In genomic region chr16:44033365-44033764, GRCm38 (mm10) we compare ENCODE assay signal across 23 mouse cellular contexts. TPM values are rescaled to one million over a fixed set of nuclear protein-coding genes. Genes with fewer than 3 reads are reported as not detected.
DNase-seq lines count a peak whose midpoint lies in the region; ATAC-seq and TF ChIP-seq lines count a peak whose summit lies in the region.
"Had no signal": no experiment of that assay in that cellular context is flagged by ENCODE, and none has a peak within 500 bp of the region (broad histone marks: within the 10 kb centered on the region; RNA-seq: fewer than 3 reads in every experiment).

No protein-coding gene starts in this region.

- no peaks in the 10 kb centered on the region for H3K27me3 ChIP-seq in forebrain, embryonic 11.5 days (ENCODE audit: control insufficient read depth, insufficient read depth, low read length)
- no peaks in the 10 kb centered on the region for H3K27me3 ChIP-seq in forebrain, embryonic 10.5 days (ENCODE audit: poor library complexity, severe bottlenecking)
- no peaks in the 10 kb centered on the region for H3K27me3 ChIP-seq in liver, adult 2 months (ENCODE audit: control insufficient read depth, insufficient read depth, low read length)
- H3K27me3 ChIP-seq in liver, embryonic 12.5 days (replicated peaks) = no peaks in the 10 kb centered on the region
- no peaks in the 10 kb centered on the region for H3K27me3 ChIP-seq in liver, embryonic 13.5 days
- H3K27me3 ChIP-seq in forebrain, postnatal 0 days (ENCODE audit: insufficient read depth, low read length) = no peaks in the 10 kb centered on the region
- H3K27me3 ChIP-seq: embryonic facial prominence, embryonic 13.5 days; heart, embryonic 13.5 days; hindbrain, embryonic 12.5 days had no signal

- no peak overlapping the region for H3K9ac ChIP-seq in forebrain, embryonic 11.5 days (ENCODE audit: low read length)
- H3K9ac ChIP-seq in liver, adult 2 months (ENCODE audit: low read depth, low read length) = no peak overlapping the region
- H3K9ac ChIP-seq in liver, embryonic 12.5 days = no peak overlapping the region
- H3K9ac ChIP-seq in liver, embryonic 13.5 days = no peak overlapping the region
- H3K9ac ChIP-seq in forebrain, postnatal 0 days = no peak overlapping the region
- H3K9ac ChIP-seq: embryonic facial prominence, embryonic 13.5 days; heart, embryonic 13.5 days; hindbrain, embryonic 12.5 days had no signal

- ATAC-seq in forebrain, embryonic 11.5 days (replicated peaks; ENCODE audit: low FRiP score) = no peak
- ATAC-seq in liver, embryonic 12.5 days = no peak
- peak; percentile 58; the same call in 1 of the 2 replicates for ATAC-seq in liver, embryonic 13.5 days (ENCODE audit: low read depth)
- no peak for ATAC-seq in forebrain, postnatal 0 days
- ATAC-seq: CD4-positive, CD25-positive, alpha-beta regulatory T cell, adult 4 months; forebrain, embryonic 14.5 days; hindbrain, embryonic 16.5 days had no signal

- H3K4me2 ChIP-seq in forebrain, embryonic 11.5 days (ENCODE audit: low read depth, low read length, severe bottlenecking) = no peak overlapping the region
- H3K4me2 ChIP-seq in liver, embryonic 12.5 days = no peak overlapping the region
- no peak overlapping the region for H3K4me2 ChIP-seq in liver, embryonic 13.5 days
- no peak overlapping the region for H3K4me2 ChIP-seq in forebrain, postnatal 0 days (ENCODE audit: low read depth)
- H3K4me2 ChIP-seq: embryonic facial prominence, embryonic 13.5 days; heart, embryonic 13.5 days; hindbrain, embryonic 12.5 days had no signal

- no peak for TF ChIP-seq CTCF in liver, adult 2 months (IDR thresholded peaks at IDR 0.05; ENCODE audit: low read depth, low read length)
- no peak for TF ChIP-seq CTCF in gastrocnemius, adult 2 months (IDR thresholded peaks at IDR 0.05)
- no peak for TF ChIP-seq CTCF in forebrain, postnatal 0 days (IDR thresholded peaks at IDR 0.05; ENCODE audit: low read depth)

- H3K36me3 ChIP-seq in forebrain, embryonic 11.5 days (ENCODE audit: control insufficient read depth, insufficient read depth, low read length) = no peaks in the 10 kb centered on the region
- no peaks in the 10 kb centered on the region for H3K36me3 ChIP-seq in forebrain, embryonic 10.5 days (replicated peaks)
- peaks cover 19% of the 10 kb centered on the region; the same call in 1 of the 2 replicates for H3K36me3 ChIP-seq in liver, adult 2 months (ENCODE audit: control insufficient read depth, insufficient read depth, low read length)
- H3K36me3 ChIP-seq in liver, embryonic 12.5 days = no peaks in the 10 kb centered on the region
- no peaks in the 10 kb centered on the region for H3K36me3 ChIP-seq in liver, embryonic 13.5 days
- H3K36me3 ChIP-seq in forebrain, postnatal 0 days (ENCODE audit: insufficient read depth) = no peaks in the 10 kb centered on the region
- H3K36me3 ChIP-seq: embryonic facial prominence, embryonic 13.5 days; G1E; heart, embryonic 13.5 days; hindbrain, embryonic 12.5 days had no signal

- H3K4me1 ChIP-seq in forebrain, embryonic 11.5 days (replicated peaks; ENCODE audit: control insufficient read depth, insufficient read depth, low read length) = no peaks in the 10 kb centered on the region
- H3K4me1 ChIP-seq in forebrain, embryonic 10.5 days = no peaks in the 10 kb centered on the region
- no peaks in the 10 kb centered on the region; the same call in 1 of the 2 replicates for H3K4me1 ChIP-seq in liver, adult 2 months (ENCODE audit: control insufficient read depth, insufficient read depth, low read length)
- H3K4me1 ChIP-seq in liver, embryonic 12.5 days = peaks cover 11% of the 10 kb centered on the region
- peaks cover 7% of the 10 kb centered on the region for H3K4me1 ChIP-seq in liver, embryonic 13.5 days (replicated peaks)
- H3K4me1 ChIP-seq in forebrain, postnatal 0 days (ENCODE audit: insufficient read depth) = no peaks in the 10 kb centered on the region
- H3K4me1 ChIP-seq: heart, embryonic 13.5 days; hindbrain, embryonic 12.5 days had no signal

- TF ChIP-seq POLR2A in liver, adult 2 months (IDR thresholded peaks at IDR 0.05; ENCODE audit: extremely low read depth, insufficient read depth, low read length) = no peak

- DNase-seq in forebrain, embryonic 11.5 days (ENCODE audit: low spot score) = peak; percentile 27
- no peak for DNase-seq in forebrain, embryonic 10.5 days (ENCODE audit: extremely low spot score, low spot score)
- peak; percentile 44 for DNase-seq in liver, adult 2 months (ENCODE audit: extremely low read depth, low read depth, low spot score)
- no peak for DNase-seq in liver, embryonic 13.5 days
- DNase-seq in yolk sac, embryonic 10.5 days (ENCODE audit: low spot score) = peak; percentile 80
- DNase-seq in gastrocnemius, adult 2 months = no peak
- DNase-seq in forebrain, postnatal 0 days = no peak
- DNase-seq: adrenal gland, postnatal 14 days; B cell, adult 2 months; cerebellum, adult 11-12 months; cerebellum, adult 9-10 months; cerebellum, postnatal 25 days; gastrocnemius, postnatal 10 days; heart, adult 2 months; heart, postnatal 4 days had no signal

- no peak overlapping the region for H3K27ac ChIP-seq in forebrain, embryonic 11.5 days (ENCODE audit: low read depth, low read length)
- H3K27ac ChIP-seq in forebrain, embryonic 10.5 days = no peak overlapping the region
- no peak overlapping the region for H3K27ac ChIP-seq in liver, adult 2 months (replicated peaks; ENCODE audit: insufficient read depth, low read depth, low read length)
- no peak overlapping the region for H3K27ac ChIP-seq in liver, embryonic 12.5 days
- no peak overlapping the region for H3K27ac ChIP-seq in liver, embryonic 13.5 days
- no peak overlapping the region for H3K27ac ChIP-seq in gastrocnemius, adult 2 months
- no peak overlapping the region for H3K27ac ChIP-seq in forebrain, postnatal 0 days (ENCODE audit: low read depth, low read length)
- H3K27ac ChIP-seq: embryonic facial prominence, embryonic 13.5 days; heart, adult 2 months; heart, embryonic 13.5 days; hindbrain, embryonic 12.5 days had no signal

- H3K4me3 ChIP-seq in forebrain, embryonic 11.5 days (ENCODE audit: low read depth, low read length) = no peak overlapping the region
- H3K4me3 ChIP-seq in forebrain, embryonic 10.5 days = no peak overlapping the region
- H3K4me3 ChIP-seq in liver, adult 2 months (ENCODE audit: insufficient read depth, low read depth, low read length) = no peak overlapping the region
- no peak overlapping the region for H3K4me3 ChIP-seq in liver, embryonic 12.5 days
- no peak overlapping the region for H3K4me3 ChIP-seq in liver, embryonic 13.5 days (replicated peaks)
- H3K4me3 ChIP-seq in gastrocnemius, adult 2 months = no peak overlapping the region
- H3K4me3 ChIP-seq in forebrain, postnatal 0 days (ENCODE audit: low read depth, low read length) = no peak overlapping the region
- H3K4me3 ChIP-seq: embryonic facial prominence, embryonic 13.5 days; heart, adult 2 months; heart, embryonic 13.5 days; hindbrain, embryonic 12.5 days had no signal

- whole genome bisulfite sequencing in forebrain, embryonic 11.5 days = 88% methylated on average over 5 of the region's 5 CpGs
- WGBS in forebrain, embryonic 10.5 days = 92% methylated on average over 5 of the region's 5 CpGs
- WGBS in liver, adult 2 months = 52% methylated on average over 5 of the region's 5 CpGs
- 58% methylated on average over 5 of the region's 5 CpGs for WGBS in liver, embryonic 12.5 days (ENCODE audit: insufficient replicate concordance)
- WGBS in liver, embryonic 13.5 days (ENCODE audit: insufficient replicate concordance) = 55% methylated on average over 5 of the region's 5 CpGs
- WGBS in forebrain, postnatal 0 days = 91% methylated on average over 5 of the region's 5 CpGs

- intact Hi-C loops in gastrocnemius, adult 2 months (cut with DNase I) = no loop called here

- no peaks in the 10 kb centered on the region for H3K79me2 ChIP-seq in liver, adult 2 months (ENCODE audit: control insufficient read depth, insufficient read depth, low read length)

- no peaks in the 10 kb centered on the region for H3K9me3 ChIP-seq in forebrain, embryonic 11.5 days (ENCODE audit: control insufficient read depth, low read length)
- H3K9me3 ChIP-seq in forebrain, embryonic 10.5 days = no peaks in the 10 kb centered on the region
- no peaks in the 10 kb centered on the region for H3K9me3 ChIP-seq in liver, embryonic 12.5 days (replicated peaks)
- no peaks in the 10 kb centered on the region for H3K9me3 ChIP-seq in liver, embryonic 13.5 days (replicated peaks)
- no peaks in the 10 kb centered on the region for H3K9me3 ChIP-seq in forebrain, postnatal 0 days (ENCODE audit: low read length)
- H3K9me3 ChIP-seq: embryonic facial prominence, embryonic 13.5 days; G1E; heart, embryonic 13.5 days; hindbrain, embryonic 12.5 days had no signal

RNA-seq across cellular contexts. Expression of gene Gramd1c, which starts 29.8 kb away (rescaled TPM):
- 3.1 and 3.5 TPM in 2 replicates for polyA plus RNA-seq in forebrain, embryonic 11.5 days (2014; fragmentation: Nextera tagmentation; extraction: Ambion mirVana)
- polyA plus RNA-seq in forebrain, embryonic 10.5 days (2016; fragmentation: Nextera tagmentation; extraction: Ambion mirVana) = 1.7 and 2.5 TPM in 2 replicates
- 29.9 and 48.5 TPM in 2 replicates for total RNA-seq in liver, adult 2 months (2014; rRNA removed)
- 6.1 and 6.6 TPM in 2 replicates for polyA plus RNA-seq in liver, adult 2 months (2012; rRNA removed)
- polyA plus RNA-seq in liver, embryonic 12.5 days (2016; fragmentation: Nextera tagmentation; extraction: Ambion mirVana) = 3.4 and 3.7 TPM in 2 replicates
- 2.7 and 3.8 TPM in 2 replicates for polyA plus RNA-seq in liver, embryonic 13.5 days (2015; fragmentation: Nextera tagmentation; extraction: Ambion mirVana)
- under 1 TPM; 0.18 to 0.42 TPM for total RNA-seq in gastrocnemius, adult 2 months (2021)
- 2.7 and 4.4 TPM in 2 replicates for total RNA-seq in forebrain, postnatal 0 days (2014; rRNA removed)
- 0.93 and 2.1 TPM in 2 replicates for polyA plus RNA-seq in forebrain, postnatal 0 days (2015; fragmentation: Nextera tagmentation; extraction: Ambion mirVana)

RNA-seq across cellular contexts. Expression of gene Zdhhc23, which starts 53.8 kb away (rescaled TPM):
- 0.49 and 0.86 TPM in 2 replicates for polyA plus RNA-seq in forebrain, embryonic 11.5 days (2014; fragmentation: Nextera tagmentation; extraction: Ambion mirVana)
- 0.66 TPM in 2 replicates for polyA plus RNA-seq in forebrain, embryonic 10.5 days (2016; fragmentation: Nextera tagmentation; extraction: Ambion mirVana)
- total RNA-seq in liver, adult 2 months (2014; rRNA removed) = 0.09 and 0.20 TPM in 2 replicates
- 0.07 and 0.32 TPM in 2 replicates for polyA plus RNA-seq in liver, adult 2 months (2012; rRNA removed)
- 0.48 and 0.66 TPM in 2 replicates for polyA plus RNA-seq in liver, embryonic 12.5 days (2016; fragmentation: Nextera tagmentation; extraction: Ambion mirVana)
- polyA plus RNA-seq in liver, embryonic 13.5 days (2015; fragmentation: Nextera tagmentation; extraction: Ambion mirVana) = 0.25 and 0.27 TPM in 2 replicates
- total RNA-seq in gastrocnemius, adult 2 months (2021) = 10 to 100 TPM in 1 of 2 experiments, 1 to 10 TPM in 1; 8.4 to 24.7 TPM
- 9.0 and 10.8 TPM in 2 replicates for total RNA-seq in forebrain, postnatal 0 days (2014; rRNA removed)
- polyA plus RNA-seq in forebrain, postnatal 0 days (2015; fragmentation: Nextera tagmentation; extraction: Ambion mirVana) = 2.9 and 5.4 TPM in 2 replicates

Comparison
In these comparisons a context has a peak if more than half of its experiments do, and no peak if none do; other contexts are left out.
1. DNase-seq: peak in forebrain, embryonic 11.5 days (single experiment), liver, adult 2 months (single experiment) and yolk sac, embryonic 10.5 days (single experiment); none in forebrain, embryonic 10.5 days (single experiment), liver, embryonic 13.5 days (single experiment), gastrocnemius, adult 2 months (single experiment) and forebrain, postnatal 0 days (single experiment).